Mouse (Mus musculus) brain, embryonic 14.5 days (tissue): ENCODE measurements around the gene Celf5.

Experiments used
- CTCF ChIP-seq: fragments of 200-500 bp; IDR thresholded peaks from 2 replicates; pipeline ENCODE4 v1.5.1; 2012; ENCODE audit warnings: inconsistent platforms, mild to moderate bottlenecking, moderate library complexity, borderline replicate concordance; ENCODE audit not compliant: insufficient read depth, insufficient read length; ENCODE audit errors: extremely low read depth
- POLR2A ChIP-seq: fragments of 200-500 bp; IDR thresholded peaks from 2 replicates; pipeline ENCODE4 v1.6.1; 2012; ENCODE audit warnings: mild to moderate bottlenecking, inconsistent platforms, borderline replicate concordance; ENCODE audit not compliant: poor library complexity, insufficient read depth, insufficient read length, severe bottlenecking; ENCODE audit errors: extremely low read depth

DNA sequence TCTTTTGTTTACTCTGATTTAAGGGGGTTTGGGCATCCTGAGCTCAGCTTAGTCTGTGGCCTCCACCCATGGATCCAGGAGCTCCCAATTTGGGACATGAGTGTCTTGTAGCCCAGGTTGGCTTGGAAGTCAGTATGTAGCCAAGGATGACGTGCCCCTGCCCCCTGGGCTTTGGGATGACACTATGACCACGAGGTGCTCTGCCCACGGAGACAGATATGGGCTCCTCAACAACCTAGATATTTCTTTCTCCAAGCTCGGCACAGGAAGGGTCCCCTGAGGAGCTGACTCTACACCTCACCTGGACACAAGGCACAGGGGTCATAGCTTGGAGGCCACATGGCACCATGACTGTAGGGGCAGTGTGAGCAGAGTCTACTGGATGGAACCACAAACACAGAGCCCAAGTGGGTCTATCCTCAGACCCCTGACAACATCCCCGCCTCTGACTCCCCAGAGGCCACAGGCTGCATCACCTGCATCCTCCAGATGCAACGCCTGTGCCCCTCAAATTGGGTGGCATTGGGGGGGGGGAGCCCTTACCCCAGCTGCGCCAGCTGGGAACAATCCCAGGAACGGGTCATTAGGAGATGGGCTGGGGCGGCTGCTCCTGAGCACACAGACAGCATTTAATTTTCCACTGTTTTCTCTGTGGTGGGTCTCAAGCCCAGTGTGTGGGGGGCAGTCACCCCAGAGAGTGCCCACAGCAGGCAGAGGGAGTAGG lies 31.7 kb downstream of the Celf5 start:
- TF ChIP-seq POLR2A: no peak
- TF ChIP-seq CTCF: no peak
